Mouse (Mus musculus) gastrocnemius, postnatal 4 days (tissue): ENCODE measurements at regions not wholly inside any gene's neighbourhood (a gene's known extent, or its start where the extent isn't known, plus 50 kb on each side); places are given as distances from the start of the nearest gene placed in this dataset.

Source experiments
- DNase-seq, 2 experiments: peaks; one replicate each; pipeline ENCODE4 v3.0.0; 2021 to 2022; ENCODE audit warnings: low spot score in 2 of 2, mixed read lengths in 2 of 2

DNA sequence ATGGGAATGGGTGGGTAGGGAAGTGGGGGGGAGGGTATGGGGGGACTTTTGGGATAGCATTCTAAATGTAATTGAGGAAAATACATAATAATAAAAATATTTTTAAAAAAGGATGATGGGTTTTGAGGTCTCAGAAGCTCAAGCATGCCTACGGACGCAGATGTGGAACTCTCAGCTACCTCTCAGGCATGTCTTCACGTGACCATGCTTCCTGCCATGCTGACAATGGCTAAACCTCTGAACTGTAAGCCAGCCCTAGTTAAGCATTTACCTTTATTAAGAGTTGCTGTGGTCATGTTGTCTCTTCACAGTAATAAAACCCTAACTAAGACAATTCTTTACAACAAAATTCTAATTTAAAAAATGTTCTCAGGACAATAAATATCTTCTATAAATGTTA is 80.0 kb downstream of the Tex36 start:
- DNase-seq, result no peak

DNA sequence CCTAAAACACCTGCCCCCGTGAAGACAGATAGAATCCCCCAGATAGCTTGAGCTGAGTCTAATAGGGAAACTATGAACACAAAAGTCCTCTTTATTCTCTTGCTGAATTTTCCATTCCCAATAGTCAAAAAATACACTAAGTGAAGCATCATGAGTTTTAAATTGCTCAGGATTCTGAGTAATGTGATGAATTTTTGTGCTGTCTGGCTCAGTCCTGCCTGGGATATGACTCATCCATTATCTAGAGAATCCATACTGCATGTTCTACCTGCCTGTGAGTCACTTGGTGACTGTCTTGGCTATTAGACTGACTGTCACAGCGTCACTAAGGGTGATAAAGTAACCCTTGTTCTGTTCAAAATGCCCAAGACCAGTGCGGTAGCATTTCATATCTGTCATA is 83.0 kb downstream of the Tex36 start:
- DNase-seq, result no peak

DNA sequence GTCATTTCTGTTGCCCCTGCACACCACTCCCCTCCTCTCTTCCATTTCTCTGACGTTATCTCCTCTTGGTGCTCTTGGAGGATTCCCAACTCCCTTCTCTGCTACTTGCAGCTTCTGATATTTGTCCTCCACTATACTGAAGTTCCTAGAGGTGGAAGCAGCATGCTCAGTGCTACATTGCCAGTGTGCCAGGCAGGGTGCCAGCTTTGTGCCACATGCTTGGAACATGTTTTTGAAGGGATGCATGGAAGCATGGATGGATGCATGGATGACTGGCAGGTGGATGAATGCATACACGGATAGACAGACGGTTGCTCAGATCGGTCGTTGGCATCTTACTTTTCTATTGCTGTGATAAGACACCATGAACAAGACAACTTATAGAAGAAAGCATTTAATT is 84.4 kb downstream of the Tex36 start:
- no peak for DNase-seq

DNA sequence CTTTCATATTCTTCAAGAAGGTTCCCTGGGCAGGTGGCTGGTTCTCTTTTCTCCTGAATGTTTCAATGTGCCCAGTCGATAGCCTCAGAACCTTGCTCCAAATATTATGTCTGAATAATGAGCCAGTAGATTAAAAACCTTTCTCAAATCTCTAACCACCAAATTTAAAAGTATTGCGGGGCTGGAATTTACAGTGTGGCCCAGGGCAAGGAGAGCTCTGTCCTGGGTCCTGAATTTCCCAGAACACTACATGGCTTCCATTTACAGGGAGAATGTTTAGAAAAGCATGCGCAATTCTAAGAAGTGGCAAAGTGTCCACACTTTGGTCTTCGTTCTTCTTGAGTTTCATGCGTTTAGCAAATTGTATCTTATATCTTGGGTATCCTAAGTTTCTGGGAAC is 91.0 kb downstream of the Tex36 start:
- no peak for DNase-seq

DNA sequence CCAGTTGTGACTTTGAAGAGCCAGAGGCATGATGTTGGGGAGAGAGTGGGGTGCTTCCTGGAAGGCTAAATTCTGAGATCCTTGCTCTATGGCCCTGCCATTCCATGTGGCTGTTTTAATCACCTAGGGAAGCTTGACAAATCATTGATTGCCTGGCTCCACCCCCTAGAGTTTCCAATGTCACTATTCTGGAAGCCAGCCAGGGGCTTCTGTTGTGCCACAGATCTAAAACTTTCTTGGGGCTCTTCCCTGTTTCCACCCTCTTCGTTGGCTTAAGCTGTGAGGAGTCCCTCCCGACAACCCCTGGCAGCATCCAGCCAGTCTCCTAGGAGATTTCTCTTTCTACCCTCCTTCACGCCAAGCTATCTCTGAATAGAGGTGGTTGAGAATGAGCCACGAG is 92.5 kb downstream of the Tex36 start:
- DNase-seq, result no peak

DNA sequence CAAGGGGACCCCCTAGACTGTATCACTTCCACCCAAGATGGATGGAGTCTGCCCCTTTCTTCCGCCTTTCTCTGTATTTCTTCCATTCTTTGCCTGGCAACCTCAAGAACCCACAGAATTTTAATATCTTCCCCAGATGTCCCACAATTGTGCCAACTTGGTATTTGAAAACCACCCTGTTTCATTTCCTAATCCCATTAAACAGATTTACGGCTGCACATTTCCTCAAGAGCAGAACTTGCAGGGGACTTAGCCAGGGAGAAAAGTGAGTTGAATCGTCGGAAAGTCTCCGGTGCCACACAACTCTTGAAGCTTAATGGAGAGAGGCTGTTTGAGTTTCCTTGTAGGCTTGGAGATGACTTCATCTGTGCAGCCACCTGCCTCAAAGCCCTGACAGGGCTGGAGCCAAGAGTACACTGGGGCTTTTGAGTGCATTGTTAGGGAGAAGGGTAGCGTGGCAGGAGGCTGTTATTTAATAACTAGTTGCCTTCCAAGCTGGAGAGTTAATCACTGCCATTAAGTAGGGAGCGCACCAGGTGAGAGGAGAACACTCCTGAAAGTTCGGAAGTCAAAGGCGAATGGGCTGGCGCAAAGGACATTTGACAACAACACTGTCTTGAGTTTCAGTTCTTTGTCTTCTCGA is 93.5 kb downstream of the Tex36 start:
- no peak for DNase-seq

DNA sequence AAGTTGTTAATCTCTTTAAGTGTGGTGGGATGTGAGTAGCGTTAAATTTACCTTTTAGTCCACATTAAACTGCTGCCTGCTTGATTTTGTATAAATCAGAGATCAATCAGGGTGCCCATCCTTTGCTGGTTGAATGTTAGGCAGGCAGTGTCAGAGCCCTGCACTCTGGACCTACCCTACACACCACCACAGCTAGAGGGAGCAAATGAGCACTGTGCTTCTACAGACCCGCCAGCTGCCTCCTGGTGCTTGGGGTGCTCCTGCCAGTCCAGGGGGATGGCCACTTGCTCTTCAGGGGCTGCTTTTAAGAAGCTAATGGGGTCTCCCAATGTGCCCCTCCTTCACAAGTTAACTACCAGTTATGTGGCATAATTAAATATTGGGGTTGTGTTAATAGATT is 96.3 kb downstream of the Tex36 start:
- no peak for DNase-seq

DNA sequence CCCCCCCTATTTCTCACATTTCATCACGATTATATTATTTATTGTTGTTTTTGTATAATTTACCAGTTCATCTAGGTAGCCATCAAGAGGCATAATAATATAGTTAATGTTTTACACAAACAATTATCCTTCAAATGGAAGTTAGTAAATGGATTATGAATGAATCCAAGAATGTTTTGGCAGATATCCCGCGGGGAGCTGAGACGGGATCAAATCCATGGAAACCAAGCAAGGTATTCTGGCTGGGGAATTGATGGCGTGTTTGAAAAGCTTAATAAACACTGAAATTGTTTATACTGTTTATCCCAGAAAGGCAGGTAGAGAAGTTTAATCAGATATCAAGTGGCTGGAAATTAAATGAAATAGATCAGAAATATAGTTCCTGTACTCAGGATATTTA is 98.0 kb downstream of the Tex36 start:
- DNase-seq, result no peak

DNA sequence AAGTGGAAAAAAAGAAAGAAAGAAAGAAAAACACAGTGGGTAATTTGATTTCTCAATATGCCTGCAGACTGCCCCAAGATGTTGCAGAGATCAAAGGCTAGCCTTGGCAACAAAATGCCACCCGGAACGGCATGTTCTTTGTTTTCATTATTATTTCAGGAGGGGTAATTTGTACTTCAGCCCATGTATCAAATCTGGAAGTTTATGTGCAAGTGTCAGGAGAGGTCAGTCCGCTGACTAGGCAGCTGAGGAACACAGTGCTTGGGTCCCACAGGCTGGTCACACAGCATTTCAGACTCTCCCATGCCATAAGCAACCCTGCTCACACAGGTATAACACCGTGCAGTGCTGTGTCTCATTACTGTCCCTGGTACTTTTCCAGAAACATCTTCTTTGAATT is 99.2 kb downstream of the Tex36 start:
- no peak for DNase-seq

DNA sequence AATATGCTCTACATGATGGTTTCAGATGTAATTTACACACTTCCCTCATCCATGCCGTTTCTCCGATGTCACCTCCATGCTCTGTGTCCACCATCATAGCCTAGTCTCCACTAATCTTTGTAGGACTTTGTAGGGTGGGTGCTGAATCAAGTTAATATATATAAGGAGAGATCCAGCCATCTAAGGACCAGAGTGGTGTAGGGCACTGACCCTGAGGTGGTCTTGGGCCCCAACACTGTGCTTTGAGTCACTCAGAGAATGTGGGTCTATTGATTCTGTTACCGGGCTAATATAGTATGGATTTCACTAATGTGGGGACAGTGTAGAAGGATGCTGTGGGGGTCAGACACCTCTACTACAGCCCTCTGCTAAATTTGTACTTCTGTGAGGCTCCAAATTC is 104.4 kb downstream of the Tex36 start:
- no peak for DNase-seq

DNA sequence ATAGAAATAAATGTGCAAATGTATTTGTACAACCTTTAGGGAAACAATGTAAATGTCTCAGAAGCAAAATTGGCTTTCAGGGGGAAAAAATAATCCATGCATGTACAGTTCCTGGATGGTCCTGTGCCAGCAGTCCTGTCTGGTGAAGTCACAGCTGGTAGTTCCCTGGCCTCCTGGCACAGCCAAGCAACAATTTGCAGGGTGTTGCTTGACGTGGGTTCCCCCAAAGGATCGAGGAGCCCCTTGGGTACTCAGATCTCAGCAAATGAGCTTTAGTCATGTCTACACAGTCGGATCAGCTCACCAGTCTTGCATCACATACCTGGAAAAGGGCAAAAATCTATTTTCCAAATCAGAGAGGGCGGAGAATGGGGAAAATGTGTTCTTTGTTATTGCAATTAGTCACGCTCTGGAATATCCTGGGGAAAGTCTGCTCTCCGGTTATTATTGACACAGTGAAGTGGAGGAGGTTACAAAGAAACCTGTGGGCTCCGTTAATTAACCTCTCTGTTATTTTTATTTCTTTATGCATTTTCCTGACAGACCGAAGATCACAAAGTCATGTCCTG is 106.9 kb downstream of the Tex36 start:
- no peak for DNase-seq

DNA sequence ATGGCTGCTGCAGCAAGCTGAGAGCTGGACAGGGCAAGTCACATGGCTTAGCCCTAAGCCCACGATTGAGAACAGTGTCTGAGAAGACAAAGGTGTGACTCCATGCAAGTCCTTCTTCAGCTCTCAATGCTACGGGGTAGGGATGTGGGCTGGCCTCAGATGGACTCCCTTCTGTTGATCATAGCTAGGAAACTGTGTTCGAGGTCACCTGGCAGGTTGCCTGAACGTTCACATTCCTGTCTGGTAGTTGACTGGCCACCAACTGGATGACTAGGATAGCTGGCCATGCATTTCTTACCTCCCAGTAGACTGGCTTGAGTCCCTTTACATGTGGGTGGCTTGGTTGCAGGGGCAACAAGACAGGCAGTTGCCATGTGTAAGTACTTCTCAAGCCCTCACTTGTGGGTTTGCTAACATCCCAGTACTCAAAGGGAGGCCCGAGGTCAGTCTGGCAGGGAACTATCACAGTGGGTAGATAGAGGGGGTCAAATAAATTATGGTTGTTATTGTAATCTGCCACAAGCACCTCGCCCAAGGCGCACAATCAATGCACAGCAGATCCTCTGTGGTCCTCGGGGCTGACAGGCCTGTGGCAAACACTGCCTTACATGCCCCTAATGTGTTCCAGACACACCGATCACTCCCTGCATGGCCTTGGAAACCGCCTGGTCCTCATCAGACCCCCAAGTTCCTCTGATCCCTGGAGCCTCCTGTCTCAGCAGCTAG is 107.5 kb downstream of the Tex36 start:
- DNase-seq, result no peak

DNA sequence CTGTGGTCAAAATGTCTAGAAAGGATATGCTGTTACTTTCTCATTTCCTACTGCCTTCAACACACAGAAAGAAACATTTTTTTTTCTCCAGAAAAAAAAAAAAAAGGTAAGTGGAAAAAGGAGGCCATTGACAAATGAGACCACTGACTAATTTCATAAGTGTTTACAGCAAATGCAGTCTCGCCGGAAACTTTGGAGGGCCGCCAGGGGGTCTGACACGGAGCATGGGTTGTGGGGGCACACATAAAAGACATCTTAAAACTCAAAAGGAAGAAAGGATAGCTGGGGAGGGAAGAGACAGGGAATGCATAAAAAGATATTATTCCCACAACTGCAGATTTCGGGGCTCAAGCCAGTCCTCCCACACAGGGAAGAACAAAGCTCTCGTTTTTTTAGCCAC is 109.3 kb downstream of the Tex36 start:
- no peak for DNase-seq

DNA sequence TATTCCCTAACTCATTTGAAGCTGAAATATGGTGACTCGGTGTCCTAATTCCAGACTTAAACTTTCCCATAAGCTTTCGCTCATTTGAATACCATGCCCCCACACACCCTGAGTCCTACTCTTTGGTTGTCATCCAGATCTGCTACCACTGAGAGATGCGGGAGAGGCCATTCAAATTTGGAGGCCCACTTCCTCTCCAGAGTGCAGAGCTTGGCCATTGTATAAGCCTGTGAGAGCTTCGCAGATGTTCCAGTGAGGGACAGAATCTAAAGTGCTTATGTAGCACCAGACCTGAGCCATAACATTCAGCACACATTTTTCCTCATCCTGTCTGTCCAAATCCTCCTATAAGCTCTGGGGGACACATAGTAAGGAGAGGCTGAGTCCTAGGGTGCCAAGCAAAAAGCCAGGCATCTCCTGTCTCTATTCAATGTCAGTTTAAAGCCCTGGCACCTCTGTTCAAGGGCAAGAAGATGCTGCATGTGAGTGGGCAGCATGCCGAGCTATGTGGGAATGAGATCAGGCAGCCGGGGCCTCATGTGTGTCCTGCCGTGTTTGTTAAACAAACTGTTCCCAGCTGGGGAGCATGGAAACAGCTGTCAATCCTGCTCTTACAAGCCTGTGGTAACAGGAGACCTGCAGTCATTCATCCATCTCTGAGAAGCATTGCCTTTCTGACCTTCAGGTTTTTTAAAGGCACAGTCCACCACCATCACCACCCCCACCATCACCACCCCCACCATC is 113.9 kb downstream of the Tex36 start:
- DNase-seq, result peak in 1 of 2 experiments; percentile 26

DNA sequence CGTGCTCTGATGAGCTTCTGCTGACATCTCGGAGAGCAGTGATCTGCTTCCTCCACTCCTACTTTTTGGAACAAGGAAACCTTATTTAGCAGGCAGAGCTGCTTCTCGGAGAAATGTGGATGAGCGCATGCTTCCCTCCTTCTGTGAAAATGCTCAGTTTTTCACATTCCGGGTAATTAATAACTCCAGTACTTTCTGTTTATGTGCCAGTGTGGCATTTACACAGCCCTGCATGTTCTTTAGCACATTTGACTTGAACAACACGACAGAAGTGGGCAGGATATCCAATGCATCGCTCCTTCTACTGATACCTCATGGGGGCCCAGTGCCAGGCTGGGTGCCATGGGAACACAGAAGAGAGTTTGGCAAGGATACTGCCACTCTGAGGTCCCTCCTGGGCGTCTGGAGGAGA is 117.5 kb downstream of the Tex36 start:
- no peak for DNase-seq

DNA sequence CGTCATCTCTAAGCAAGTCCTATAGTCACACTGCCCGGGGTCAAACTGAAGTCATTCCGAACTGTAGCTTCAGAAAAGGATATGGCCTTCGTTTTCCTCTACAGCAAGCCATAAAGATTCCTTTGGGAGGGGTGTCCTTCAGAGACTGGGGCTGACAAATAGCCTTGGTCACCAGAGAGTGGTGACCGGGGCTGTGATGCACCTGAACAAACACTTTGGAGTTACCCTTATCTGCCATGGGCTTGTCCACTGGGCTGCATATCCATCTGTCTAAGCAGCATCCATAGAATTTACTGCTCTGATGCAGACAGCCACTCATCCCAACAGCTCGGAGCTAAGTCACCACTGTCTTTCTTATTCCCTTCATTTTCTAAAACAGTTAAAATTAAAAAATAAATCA is 120.4 kb downstream of the Tex36 start:
- no peak for DNase-seq

DNA sequence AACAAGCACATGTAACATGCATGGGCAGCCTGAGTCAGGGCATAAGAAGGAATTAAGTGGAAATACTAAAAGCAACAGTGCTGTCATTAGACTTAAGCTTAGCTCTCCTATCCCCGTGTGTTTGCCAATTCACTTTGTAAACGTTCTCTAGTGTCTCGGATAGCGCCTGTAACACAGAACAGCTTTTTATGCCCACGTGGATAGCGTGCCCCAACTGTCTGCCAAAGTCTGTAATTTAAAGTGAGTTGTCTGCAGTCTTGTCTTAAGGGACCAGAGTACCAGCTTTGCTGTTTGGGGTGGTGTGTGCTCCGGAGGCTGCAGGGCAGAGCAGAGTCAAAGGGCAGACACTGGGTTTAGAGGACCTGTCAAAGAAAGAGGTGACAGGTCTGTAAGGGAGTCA is 122.3 kb downstream of the Tex36 start:
- no peak for DNase-seq

DNA sequence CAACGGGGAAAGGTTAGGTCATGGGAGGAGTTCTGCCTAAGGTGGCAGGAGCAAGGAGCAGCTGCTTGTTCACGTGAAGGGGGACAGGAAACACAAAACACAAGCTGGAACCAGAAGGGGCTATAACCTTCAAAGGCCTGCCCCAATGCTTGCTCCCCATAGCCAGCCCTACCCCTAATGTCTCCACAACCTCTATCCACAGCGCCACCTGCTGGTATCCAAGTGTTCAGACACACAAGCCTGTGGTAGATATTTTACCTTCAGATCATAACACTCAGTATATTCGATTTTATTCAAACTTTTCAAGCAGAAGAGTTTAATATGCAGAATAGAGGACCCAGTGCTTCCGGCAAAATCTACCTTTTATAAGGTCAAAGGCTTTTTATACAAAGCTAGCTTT is 124.0 kb downstream of the Tex36 start:
- DNase-seq, result no peak

DNA sequence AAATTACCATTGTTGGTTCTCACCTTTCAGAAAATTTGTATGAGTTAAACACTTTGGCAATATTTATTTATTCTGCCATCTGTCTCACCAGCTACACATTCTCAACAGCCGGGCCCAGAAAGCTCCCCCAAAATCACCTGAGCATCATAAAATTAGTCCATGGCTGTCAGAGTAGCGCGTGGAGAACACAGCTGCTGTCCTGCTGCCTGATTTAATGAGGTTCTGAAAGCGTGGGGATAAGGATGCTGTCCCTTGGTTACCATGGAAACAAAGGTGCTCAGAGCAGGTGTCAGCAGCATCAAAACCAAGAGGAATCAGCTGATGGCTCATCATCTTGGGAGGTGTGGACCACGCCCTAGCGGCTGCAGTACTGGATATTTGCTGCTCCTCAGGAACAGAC is 124.7 kb downstream of the Tex36 start:
- DNase-seq, result no peak

DNA sequence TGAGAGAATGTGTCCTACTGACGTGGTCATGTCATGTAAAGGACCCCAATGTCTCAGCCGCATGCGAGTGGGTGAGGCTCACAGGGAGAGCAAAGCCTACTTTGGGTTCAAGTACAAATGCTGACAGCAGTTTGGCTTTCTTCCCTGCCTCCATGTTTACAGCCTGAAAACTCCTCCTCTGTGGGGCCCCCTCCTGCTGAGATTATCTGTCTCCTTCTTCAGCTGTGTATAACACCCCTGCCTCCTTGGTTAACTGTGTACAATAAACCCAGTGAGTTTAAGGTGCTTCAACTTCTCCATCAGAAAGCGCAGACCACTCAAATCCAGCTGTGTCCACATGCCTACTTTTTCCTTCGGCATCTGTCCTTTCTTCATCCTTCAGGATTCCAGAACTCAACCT is 130.3 kb downstream of the Tex36 start:
- DNase-seq, result no peak

DNA sequence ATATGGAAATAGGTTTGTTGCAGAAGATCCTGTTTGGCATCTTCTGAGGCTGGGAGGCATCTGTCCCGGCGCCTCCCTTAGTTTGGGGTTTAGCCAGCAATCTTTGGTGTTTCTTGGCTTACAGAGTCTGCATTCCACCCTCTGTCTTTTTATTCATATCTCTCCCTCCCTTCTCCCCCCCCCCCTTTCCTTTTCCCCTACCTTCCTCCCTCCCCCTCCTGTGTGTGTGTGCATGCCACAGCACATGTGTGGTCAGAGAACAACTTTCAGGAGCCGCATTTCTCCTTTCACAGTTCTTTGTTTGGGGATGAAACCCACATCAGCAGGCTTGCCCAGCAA is 131.4 kb downstream of the Tex36 start:
- DNase-seq, result no peak

DNA sequence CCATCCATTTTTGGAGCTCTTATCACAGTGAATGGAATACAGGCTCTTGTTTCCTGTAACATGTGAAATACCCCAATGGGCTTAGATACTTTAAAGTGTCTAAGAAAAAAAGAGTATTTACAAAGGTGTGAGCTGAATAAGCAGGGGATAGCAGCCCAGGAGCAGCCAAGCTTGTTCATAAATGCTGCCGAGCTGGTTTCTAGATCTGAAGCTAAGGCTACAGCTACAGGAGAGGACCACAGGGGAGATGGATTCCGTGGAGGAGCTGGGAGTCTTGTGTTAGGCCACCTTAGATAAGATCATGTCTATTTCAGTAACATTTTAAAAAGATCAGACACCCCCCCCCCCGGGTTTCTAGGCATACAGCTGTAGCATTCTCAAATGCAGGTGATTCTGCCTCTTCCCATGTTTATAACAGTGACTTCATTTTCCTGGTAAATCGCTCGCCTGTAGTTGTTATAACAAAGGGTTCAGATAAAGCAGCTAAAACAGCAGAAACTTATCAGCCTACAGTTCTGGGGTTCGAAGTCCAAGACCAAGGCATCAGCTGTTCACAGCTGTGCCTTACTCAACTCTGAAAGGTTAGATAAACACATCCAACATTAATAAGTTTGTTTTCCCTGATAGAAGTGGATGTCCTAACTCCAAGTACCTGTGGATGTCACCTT is 131.9 kb downstream of the Tex36 start:
- no peak for DNase-seq
